Mouse (Mus musculus) spleen, embryonic (tissue): ENCODE measurements around the gene Edf1.

Source experiments
- CTCF ChIA-PET: fragments of 350-600 bp; sonication (Branson Sonifier 250); formaldehyde crosslinking; loops from one replicate; lab custom pipeline; 2022; lab: Charles Lee

The Edf1 gene

DNA sequence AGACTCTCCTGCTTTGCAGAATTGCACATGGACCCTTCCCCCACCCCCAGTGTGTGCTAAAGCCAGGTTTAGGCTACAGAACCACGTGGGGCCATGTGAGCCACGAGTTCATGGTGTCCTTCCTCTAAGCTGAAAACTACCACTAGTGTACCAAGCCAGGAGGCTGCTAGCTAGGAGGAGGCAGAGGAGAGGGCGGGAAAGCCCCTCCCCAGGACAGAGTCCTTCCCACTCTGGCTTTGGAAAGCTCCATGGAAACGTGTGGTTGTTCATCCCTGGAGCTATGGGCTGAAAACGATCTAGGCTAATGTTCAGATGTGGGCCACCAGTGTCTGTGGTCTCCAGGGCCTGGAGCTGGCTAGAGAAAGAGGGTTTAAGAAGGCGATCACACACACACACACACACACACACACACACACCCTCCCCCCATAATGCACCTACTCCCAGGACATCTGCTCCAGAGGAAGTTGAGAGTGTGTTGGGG, 23.0 kb downstream of the Edf1 start:
- CTCF ChIA-PET = interaction anchor here (0.7 to 1.7 kb wide), 3 partner anchors 23 to 48 kb away, joined by 3 to 6 read pairs (median 4); partner anchors contain the start of gene Edf1

GRCm38 (mm10) chr2:25581294-25581864, 23.7 kb downstream of the Edf1 start, which contains the start of gene Ajm1:
Gene Ajm1, minus strand, starts transcription at chr2:25581757.
- CTCF ChIA-PET = interaction anchor here (0.7 to 1.7 kb wide), 3 partner anchors 24 to 48 kb away, joined by 3 to 6 read pairs (median 4); partner anchors contain the start of gene Edf1

DNA sequence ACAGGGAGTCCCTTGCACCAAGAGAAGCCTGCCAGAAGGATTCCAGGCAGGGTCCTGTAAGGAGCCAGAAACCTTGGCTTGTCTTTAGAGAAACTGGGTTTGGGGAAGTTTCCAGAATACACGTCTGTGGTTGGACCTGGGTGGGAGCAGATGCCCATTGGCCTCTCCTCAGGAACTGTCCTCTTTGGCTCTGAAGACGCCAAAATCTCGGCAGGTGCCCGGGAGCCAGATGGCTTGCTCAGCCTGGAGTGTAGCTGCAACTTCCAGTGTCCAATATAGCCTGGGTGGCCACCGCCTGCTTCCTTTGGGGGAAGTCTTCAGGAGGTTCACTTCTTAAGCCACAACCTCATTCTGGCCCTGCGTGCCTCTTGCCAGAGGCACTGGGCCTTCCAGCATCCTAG, 24.3 kb downstream of the Edf1 start:
- CTCF ChIA-PET = interaction anchor here (1.5 to 1.7 kb wide), 2 partner anchors 24 to 38 kb away, joined by 4 to 6 read pairs; partner anchors contain the start of gene Edf1

- CTCF ChIA-PET = interaction anchor here (1.7 kb wide), 1 partner anchor 39 kb away, joined by 4 read pairs; no protein-coding TSS in a partner anchor
Measured at GRCm38 (mm10) chr2:25582466-25583119, 24.9 kb downstream of the Edf1 start.

DNA sequence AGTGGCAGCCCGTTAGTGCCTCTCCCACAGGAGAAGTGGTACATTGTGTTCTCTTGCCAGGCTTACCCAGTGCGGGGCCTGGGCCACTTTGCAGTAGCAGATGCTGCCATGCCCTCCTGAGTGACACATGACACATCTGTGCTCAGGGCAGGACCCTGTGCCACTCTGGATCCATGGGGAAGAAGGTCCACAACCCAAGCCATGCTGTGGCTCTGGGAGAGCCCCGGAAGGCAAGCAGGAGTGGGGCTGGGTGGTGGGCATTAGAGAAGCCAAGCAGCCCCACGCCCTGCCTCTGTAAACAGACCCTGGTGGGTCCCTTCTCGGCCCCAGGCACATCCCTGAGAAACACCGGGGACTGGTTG, 25.5 kb downstream of the Edf1 start:
- CTCF ChIA-PET = no interaction called here

DNA sequence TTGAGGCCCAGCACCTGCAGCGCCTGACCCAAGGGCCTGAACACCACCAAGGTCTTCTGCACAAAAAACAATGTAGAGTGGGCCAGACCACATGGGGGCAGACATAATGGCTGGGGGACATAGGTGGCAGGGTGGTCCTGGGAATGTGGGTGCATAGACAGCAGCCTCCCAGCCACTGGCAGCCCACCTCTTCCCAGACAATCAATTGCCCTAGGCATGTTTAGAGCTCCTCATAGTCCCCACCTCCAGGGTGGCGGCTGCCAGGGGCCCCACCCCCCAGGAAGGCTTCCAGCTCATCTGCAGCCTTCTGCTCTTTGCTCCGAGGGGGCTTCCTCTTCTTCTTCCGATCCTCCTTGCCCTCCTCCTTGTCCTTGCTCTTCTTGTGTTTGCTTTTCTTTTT, 25.9 kb downstream of the Edf1 start:
- CTCF ChIA-PET = interaction anchor here (0.6 kb wide), 1 partner anchor 307 kb away, joined by 6 read pairs; no protein-coding TSS in a partner anchor

DNA sequence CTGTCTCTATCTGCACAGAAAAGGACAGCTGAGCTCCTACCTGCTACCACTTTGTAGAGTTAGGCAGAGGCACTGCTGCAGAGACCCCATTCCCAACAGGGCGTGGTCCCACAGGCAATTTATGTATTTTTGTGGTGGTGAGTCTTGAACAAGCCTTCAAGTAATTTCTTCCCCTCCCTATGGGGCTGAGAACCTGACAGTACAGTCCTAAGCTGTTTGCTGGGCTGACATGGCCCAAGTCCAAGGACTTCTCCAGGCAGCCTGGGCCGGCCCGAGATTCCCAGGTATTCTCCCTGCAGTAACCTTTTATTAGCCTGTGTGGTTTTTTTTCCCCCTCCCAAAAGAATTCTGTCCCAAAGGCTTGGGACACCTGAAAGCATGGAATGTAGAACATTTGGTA, 26.5 kb downstream of the Edf1 start:
- CTCF ChIA-PET = interaction anchor here (0.6 kb wide), 1 partner anchor 307 kb away, joined by 6 read pairs; no protein-coding TSS in a partner anchor

DNA sequence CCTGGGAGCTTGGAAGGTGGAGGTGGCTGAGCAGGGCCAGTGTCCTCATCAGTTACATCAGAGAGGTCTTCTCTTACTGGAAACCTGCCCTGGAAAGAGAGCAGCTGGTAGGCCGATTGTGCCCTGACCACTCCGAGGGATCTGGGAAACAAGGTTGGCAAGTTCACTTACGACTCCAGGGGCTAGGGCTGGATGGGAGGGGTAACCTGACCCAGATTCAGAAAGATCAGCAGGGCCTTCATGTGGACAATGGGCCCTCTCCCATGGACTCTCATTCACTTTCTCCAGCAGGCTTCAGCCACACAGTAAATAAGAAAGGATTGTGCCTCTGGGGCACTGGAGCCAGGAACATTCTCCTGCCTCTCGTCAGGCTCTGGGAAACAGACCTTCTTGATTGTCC, 27.2 kb downstream of the Edf1 start:
- CTCF ChIA-PET = no interaction called here

- CTCF ChIA-PET = no interaction called here
Measured at GRCm38 (mm10) chr2:25585601-25586000, 28.0 kb downstream of the Edf1 start.

DNA sequence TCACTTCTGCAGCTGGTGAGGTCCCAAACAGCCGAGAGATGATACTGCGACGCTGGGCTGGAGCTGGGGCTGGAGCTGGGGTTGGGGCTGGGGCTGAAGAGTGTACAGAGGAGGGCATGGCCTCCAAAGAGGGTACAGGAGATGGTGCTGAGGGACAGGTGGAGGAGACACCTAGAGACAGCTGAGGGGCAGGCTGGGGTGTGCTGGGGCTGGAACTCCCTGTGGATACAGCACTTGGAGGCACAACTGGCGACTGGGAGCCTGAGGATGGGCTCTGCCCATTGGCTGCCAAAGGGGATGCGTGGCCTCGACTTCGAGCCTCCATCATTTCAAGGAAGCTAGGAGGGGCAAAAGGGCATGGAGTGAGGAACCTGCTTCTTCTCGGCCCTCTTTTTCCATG, 29.6 kb downstream of the Edf1 start:
- CTCF ChIA-PET = no interaction called here

DNA sequence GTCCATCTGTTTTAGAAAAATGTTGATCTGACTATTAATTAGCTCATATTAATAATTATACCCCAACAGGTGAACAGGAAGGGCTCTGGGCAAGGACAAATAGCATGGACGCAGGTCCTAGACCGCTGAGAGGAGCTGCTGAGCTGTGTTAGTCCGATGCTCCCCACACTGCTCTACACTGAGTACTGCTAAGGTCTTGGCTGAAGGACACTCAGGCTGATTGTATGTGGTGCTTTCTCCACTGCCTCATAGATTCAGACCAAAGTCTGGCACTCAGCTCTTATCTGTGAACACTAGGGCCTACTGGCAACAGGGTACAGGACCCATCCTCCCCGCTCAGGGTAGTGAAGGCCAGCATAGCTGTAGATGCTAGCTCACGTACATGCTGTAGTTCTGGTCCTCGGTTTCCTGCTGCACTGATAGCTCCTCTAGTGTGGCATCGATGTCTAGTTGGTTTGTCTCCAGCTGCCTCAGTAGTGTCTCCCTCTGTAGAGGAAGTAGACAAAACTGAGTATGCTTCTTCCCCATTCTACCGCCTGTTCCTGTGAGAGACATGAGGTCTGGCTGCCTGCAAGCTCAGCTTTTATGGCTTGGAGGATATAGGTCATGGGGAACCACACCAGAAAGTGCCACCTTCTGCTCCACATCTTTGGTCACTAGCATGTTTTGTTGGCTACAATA, 30.7 kb downstream of the Edf1 start:
- CTCF ChIA-PET = no interaction called here

DNA sequence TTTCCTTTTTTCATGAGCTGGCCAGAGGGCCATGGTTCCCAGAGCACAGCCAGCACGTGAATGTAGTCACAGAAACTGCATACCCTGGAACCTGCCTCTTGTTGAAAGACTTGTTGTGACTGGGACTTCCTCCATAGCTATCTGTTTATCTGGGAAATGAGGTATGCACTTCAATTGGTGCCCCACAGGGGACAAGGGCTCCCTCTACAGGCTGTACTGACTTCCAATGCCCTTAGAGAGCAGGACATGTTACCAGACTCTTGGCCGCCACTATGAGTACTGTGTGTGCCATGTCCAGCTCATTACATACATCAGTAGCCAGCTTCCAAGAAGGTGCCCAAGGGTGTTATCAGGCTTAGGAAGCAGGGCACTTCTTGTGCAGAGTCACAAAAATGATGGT, 34.2 kb downstream of the Edf1 start:
- CTCF ChIA-PET = interaction anchor here (1.3 kb wide), 1 partner anchor 16 kb away, joined by 3 read pairs; the partner anchor contains the start of gene Rabl6

- CTCF ChIA-PET = no interaction called here
Measured at GRCm38 (mm10) chr2:25596765-25597510, 39.3 kb downstream of the Edf1 start.

DNA sequence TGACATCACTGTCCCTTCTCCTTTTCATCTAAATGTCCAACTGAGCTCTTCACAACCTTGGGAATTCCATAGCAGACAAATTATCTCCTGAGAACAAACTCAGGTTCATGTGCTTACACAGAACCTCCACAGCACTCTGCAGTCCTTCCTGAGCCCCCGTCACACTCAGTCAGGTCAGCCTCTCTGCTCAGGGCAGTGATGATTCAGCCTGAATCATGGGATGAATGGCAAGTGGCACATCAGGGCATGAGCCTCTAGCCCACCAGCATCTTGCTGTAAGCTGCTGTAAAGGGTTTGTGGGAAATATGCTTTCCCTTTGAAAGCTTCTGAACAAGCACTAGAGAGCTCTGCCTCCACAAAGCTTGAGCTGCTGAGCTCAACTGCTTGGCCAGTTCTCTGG, 41.1 kb downstream of the Edf1 start:
- CTCF ChIA-PET = no interaction called here

- CTCF ChIA-PET = no interaction called here
Measured at GRCm38 (mm10) chr2:25600037-25600436, 42.4 kb downstream of the Edf1 start.

GRCm38 (mm10) chr2:25602526-25602925, 44.9 kb downstream of the Edf1 start:
- CTCF ChIA-PET = no interaction called here

DNA sequence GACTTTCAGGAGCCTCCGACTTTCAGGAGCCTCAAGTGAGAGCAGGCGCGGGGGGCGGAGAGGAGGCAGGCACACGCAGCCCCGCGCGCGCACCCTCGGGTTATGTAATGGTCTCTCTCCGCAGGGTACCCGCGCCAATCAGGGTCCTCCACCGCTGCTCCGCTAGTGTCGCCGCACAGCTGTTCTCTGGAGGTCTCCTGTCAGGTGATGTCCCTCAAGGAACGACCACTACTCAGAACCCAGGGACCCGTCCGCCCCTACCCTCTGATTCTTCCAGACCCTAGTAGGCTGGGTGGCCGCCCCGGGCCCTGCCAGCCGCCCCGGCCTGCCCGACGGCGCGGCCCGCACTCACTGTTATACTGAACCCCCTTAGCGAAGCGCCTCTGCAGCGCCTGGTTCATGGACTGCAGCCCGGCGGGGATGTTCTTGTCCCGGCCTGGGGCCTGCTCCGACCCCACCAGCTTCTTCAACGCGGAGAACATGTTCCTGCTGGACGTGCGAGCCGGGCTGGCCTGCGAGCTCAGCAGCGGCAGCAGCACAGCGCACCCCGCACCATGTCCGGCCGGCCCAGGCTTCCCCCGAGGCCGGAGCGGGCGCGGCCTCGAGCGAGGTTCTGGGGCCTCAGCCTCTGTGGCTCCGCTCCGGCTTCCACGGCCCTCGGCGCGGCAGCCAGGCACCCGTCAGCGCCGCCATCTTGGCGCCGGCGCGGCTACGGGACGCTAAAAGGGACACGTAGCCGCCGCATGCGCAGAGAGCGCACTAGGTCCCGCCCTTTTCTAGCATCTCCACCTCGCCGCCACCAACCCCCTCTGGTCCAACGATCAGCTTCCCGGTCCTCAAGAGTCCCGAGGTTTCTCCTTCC, 50.3 kb downstream of the Edf1 start, which contains the start of gene Rabl6:
Gene Rabl6, minus strand, starts transcription at position 761 of the 862 bp plus-strand sequence.
- CTCF ChIA-PET = interaction anchor here (1.5 kb wide), 1 partner anchor 16 kb away, joined by 3 read pairs; no protein-coding TSS in a partner anchor

- CTCF ChIA-PET = interaction anchor here (1.5 kb wide), 1 partner anchor 16 kb away, joined by 3 read pairs; no protein-coding TSS in a partner anchor
Measured at GRCm38 (mm10) chr2:25608671-25609070, 51.0 kb downstream of the Edf1 start.
